In the genomic region with DNA sequence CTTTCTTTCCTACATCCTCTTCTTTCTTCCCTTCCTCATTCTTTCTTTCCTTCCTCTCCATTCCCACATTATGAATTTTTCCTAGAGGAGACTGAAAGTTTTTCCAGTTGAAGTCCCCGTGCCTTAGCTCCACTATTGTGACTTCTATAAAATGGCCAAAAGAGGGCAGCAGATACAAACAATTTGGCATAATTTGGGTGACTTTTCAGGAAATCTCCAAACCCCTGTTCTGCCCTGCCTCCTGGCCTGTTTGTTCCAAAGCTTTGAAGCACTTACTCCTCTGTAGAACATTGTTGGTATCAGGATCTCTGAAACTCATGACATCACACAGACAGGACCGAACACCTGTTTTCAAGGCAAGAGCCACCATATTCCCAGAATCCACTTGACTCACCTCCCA, we compare ENCODE assay signal across 9 mouse cellular contexts.
A peak's percentile ranks its signal among the peaks of the same experiment; 100 is the strongest.
DNase-seq lines count a peak whose midpoint lies in the region; ATAC-seq and TF ChIP-seq lines count a peak whose summit lies in the region.
"Had no signal": no experiment of that assay in that cellular context is flagged by ENCODE, and none has a peak within 500 bp of the region (broad histone marks: within the 10 kb centered on the region; RNA-seq: fewer than 3 reads in every experiment).

No protein-coding gene starts in this region.

- no peak for TF ChIP-seq POLR2A in cerebellum, adult 2 months (IDR thresholded peaks at IDR 0.05; ENCODE audit: borderline replicate concordance, insufficient read depth, low read length)
- TF ChIP-seq POLR2A in liver, adult 2 months (IDR thresholded peaks at IDR 0.05; ENCODE audit: extremely low read depth, insufficient read depth, low read length), result no peak

- no peak overlapping the region for H3K9ac ChIP-seq in liver, adult 2 months (ENCODE audit: low read depth, low read length)
- H3K9ac ChIP-seq in midbrain, embryonic 12.5 days (replicated peaks), result no peak overlapping the region
- H3K9ac ChIP-seq: limb, embryonic 12.5 days had no signal

- no peak for DNase-seq in cerebellum, adult 2 months
- DNase-seq in cerebellum, adult 9-11 months, result no peak
- DNase-seq in liver, adult 2 months (ENCODE audit: extremely low read depth, low read depth, low spot score), result peak; percentile 28
- DNase-seq in liver, result no peak
- DNase-seq in embryo, embryonic 11.5 days (ENCODE audit: low read depth, low spot score), result peak; percentile 24
- no peak for DNase-seq in gastrocnemius, postnatal 4 days (ENCODE audit: low spot score in 2 of 2)
- DNase-seq in spleen, postnatal 4 days (ENCODE audit: low spot score in 2 of 2), result no peak

- no peak overlapping the region for H3K4me2 ChIP-seq in midbrain, embryonic 12.5 days (replicated peaks)
- H3K4me2 ChIP-seq: limb, embryonic 12.5 days had no signal

- no peaks in the 10 kb centered on the region for H3K4me1 ChIP-seq in cerebellum, adult 2 months (ENCODE audit: control insufficient read depth, insufficient read depth, low read length)
- H3K4me1 ChIP-seq in liver, adult 2 months (ENCODE audit: control insufficient read depth, insufficient read depth, low read length), result no peaks in the 10 kb centered on the region
- no peaks in the 10 kb centered on the region for H3K4me1 ChIP-seq in midbrain, embryonic 12.5 days
- H3K4me1 ChIP-seq: limb, embryonic 12.5 days had no signal

- ATAC-seq in midbrain, embryonic 12.5 days (ENCODE audit: low FRiP score, low read depth), result peak; percentile 68

- TF ChIP-seq CTCF in cerebellum, adult 2 months (IDR thresholded peaks at IDR 0.05; ENCODE audit: borderline replicate concordance, insufficient read depth, low read depth, low read length), result peak; percentile 19; the same call in 1 of the 2 replicates
- TF ChIP-seq CTCF in liver, adult 2 months (IDR thresholded peaks at IDR 0.05; ENCODE audit: low read depth, low read length), result peak; percentile 15; the same call in 1 of the 2 replicates

- H3K27ac ChIP-seq in cerebellum, adult 2 months (ENCODE audit: insufficient read depth, low read length), result no peak overlapping the region
- H3K27ac ChIP-seq in liver, adult 2 months (replicated peaks; ENCODE audit: insufficient read depth, low read depth, low read length), result no peak overlapping the region
- H3K27ac ChIP-seq in midbrain, embryonic 12.5 days (replicated peaks), result no peak overlapping the region
- H3K27ac ChIP-seq: limb, embryonic 12.5 days had no signal

- H3K36me3 ChIP-seq in liver, adult 2 months (ENCODE audit: control insufficient read depth, insufficient read depth, low read length), result no peaks in the 10 kb centered on the region
- no peaks in the 10 kb centered on the region for H3K36me3 ChIP-seq in midbrain, embryonic 12.5 days
- H3K36me3 ChIP-seq: limb, embryonic 12.5 days had no signal

- no peak overlapping the region for H3K4me3 ChIP-seq in cerebellum, adult 2 months (replicated peaks; ENCODE audit: insufficient read depth, low read depth, low read length)
- H3K4me3 ChIP-seq in liver, adult 2 months (ENCODE audit: insufficient read depth, low read depth, low read length), result no peak overlapping the region
- H3K4me3 ChIP-seq in midbrain, embryonic 12.5 days, result no peak overlapping the region
- H3K4me3 ChIP-seq: limb, embryonic 12.5 days had no signal

- no peaks in the 10 kb centered on the region for H3K9me3 ChIP-seq in midbrain, embryonic 12.5 days
- H3K9me3 ChIP-seq: limb, embryonic 12.5 days had no signal

- H3K27me3 ChIP-seq in cerebellum, adult 2 months (ENCODE audit: control insufficient read depth, insufficient read depth, low read length), result no peaks in the 10 kb centered on the region
- no peaks in the 10 kb centered on the region for H3K27me3 ChIP-seq in liver, adult 2 months (ENCODE audit: control insufficient read depth, insufficient read depth, low read length)
- H3K27me3 ChIP-seq in midbrain, embryonic 12.5 days, result no peaks in the 10 kb centered on the region
- H3K27me3 ChIP-seq: limb, embryonic 12.5 days had no signal

- H3K79me2 ChIP-seq in liver, adult 2 months (ENCODE audit: control insufficient read depth, insufficient read depth, low read length), result no peaks in the 10 kb centered on the region

- WGBS in cerebellum, adult 2 months, result 54% methylated on average over 2 of the region's 2 CpGs
- WGBS in liver, adult 2 months, result 59% methylated on average over 2 of the region's 2 CpGs
- 74% methylated on average over 2 of the region's 2 CpGs for WGBS in midbrain, embryonic 12.5 days

Comparison
In these comparisons a context has a peak if more than half of its experiments do, and no peak if none do; other contexts are left out.
1. DNase-seq: peak in liver, adult 2 months (single experiment) and embryo, embryonic 11.5 days (single experiment); none in cerebellum, adult 2 months (0 of 2), cerebellum, adult 9-11 months (single experiment), liver (single experiment), gastrocnemius, postnatal 4 days (0 of 2) and spleen, postnatal 4 days (0 of 2).